ENCODE assay signal across 8 mouse cellular contexts in genomic region chrX:136957583-136958279, GRCm38 (mm10). TPM values are rescaled to one million over a fixed set of nuclear protein-coding genes. Genes with fewer than 3 reads are reported as not detected.
DNase-seq lines count a peak whose midpoint lies in the region; ATAC-seq and TF ChIP-seq lines count a peak whose summit lies in the region.
"Not testable (repeated sequence)": the region's sequence is repeated elsewhere in the genome, so short reads cannot be mapped to it uniquely, and the experiment has no call there.

No protein-coding gene starts in this region.

- H3K9me3 ChIP-seq in E14TG2a.4 (ENCODE audit: low read length); forebrain, embryonic 16.5 days (ENCODE audit: control insufficient read depth, low read length); hindbrain, embryonic 10.5 days; limb, embryonic 15.5 days; midbrain, embryonic 11.5 days (ENCODE audit: control insufficient read depth, low read length): not testable (repeated sequence)

- not testable (repeated sequence) for H3K4me1 ChIP-seq in E14TG2a.4 (replicated peaks; ENCODE audit: low read depth, low read length); forebrain, embryonic 16.5 days (replicated peaks; ENCODE audit: control insufficient read depth, insufficient read depth, low read length); hindbrain, embryonic 10.5 days (replicated peaks); limb, embryonic 15.5 days; midbrain, embryonic 11.5 days (ENCODE audit: control insufficient read depth, insufficient read depth, low read length)

- TF ChIP-seq CTCF in E14TG2a.4 (conservative IDR thresholded peaks at IDR 0.05; ENCODE audit: low read length): not testable (repeated sequence)

- 26% methylated on average over 13 of the region's 13 CpGs for WGBS in forebrain, embryonic 16.5 days
- WGBS in hindbrain, embryonic 10.5 days: 30% methylated on average over 13 of the region's 13 CpGs
- 39% methylated on average over 13 of the region's 13 CpGs for WGBS in limb, embryonic 15.5 days
- WGBS in midbrain, embryonic 11.5 days: 24% methylated on average over 13 of the region's 13 CpGs

- peak; percentile 95 for DNase-seq in cerebellum, adult 9-10 months
- DNase-seq in hindbrain, embryonic 10.5 days (ENCODE audit: low spot score): peak; percentile 58
- peak; percentile 75 to 90 for DNase-seq in kidney, postnatal 4 days
- DNase-seq in midbrain, embryonic 11.5 days (ENCODE audit: low spot score, missing footprints): peak; percentile 87
- DNase-seq in right cerebral cortex, postnatal 14 days: peak; percentile 80

- H3K36me3 ChIP-seq in E14TG2a.4 (ENCODE audit: insufficient read depth, low read length); forebrain, embryonic 16.5 days (ENCODE audit: control insufficient read depth, insufficient read depth); hindbrain, embryonic 10.5 days; limb, embryonic 15.5 days; midbrain, embryonic 11.5 days (ENCODE audit: control insufficient read depth, insufficient read depth, low read length): not testable (repeated sequence)

- H3K27me3 ChIP-seq in E14TG2a.4 (ENCODE audit: insufficient read depth, low read length); forebrain, embryonic 16.5 days (replicated peaks; ENCODE audit: control insufficient read depth, insufficient read depth, low read length); hindbrain, embryonic 10.5 days (ENCODE audit: insufficient read depth, poor library complexity, severe bottlenecking); limb, embryonic 15.5 days; midbrain, embryonic 11.5 days (ENCODE audit: control insufficient read depth, insufficient read depth, low read length): not testable (repeated sequence)

- H3K9ac ChIP-seq in forebrain, embryonic 16.5 days (replicated peaks; ENCODE audit: low read depth, low read length): peak overlapping the region; percentile 45; the same call in 1 of the 2 replicates
- not testable (repeated sequence) for H3K9ac ChIP-seq in limb, embryonic 15.5 days; midbrain, embryonic 11.5 days (ENCODE audit: low read length)

- H3K27ac ChIP-seq in forebrain, embryonic 16.5 days (ENCODE audit: low read length); hindbrain, embryonic 10.5 days; limb, embryonic 15.5 days; midbrain, embryonic 11.5 days (ENCODE audit: low read depth, low read length): not testable (repeated sequence)

- peak overlapping the region; percentile 56 for H3K4me3 ChIP-seq in E14TG2a.4 (replicated peaks; ENCODE audit: low read length)
- peak overlapping the region; percentile 49 for H3K4me3 ChIP-seq in forebrain, embryonic 16.5 days (replicated peaks; ENCODE audit: low read length)
- H3K4me3 ChIP-seq in hindbrain, embryonic 10.5 days: peak overlapping the region; percentile 46
- peak overlapping the region; percentile 38 for H3K4me3 ChIP-seq in limb, embryonic 15.5 days
- peak overlapping the region; percentile 23; the same call in 1 of the 2 replicates for H3K4me3 ChIP-seq in midbrain, embryonic 11.5 days (ENCODE audit: low read depth, low read length)

- H3K4me2 ChIP-seq in forebrain, embryonic 16.5 days (ENCODE audit: low read length): peak overlapping the region; percentile 46
- H3K4me2 ChIP-seq in limb, embryonic 15.5 days: peak overlapping the region; percentile 41
- peak overlapping the region; percentile 36 for H3K4me2 ChIP-seq in midbrain, embryonic 11.5 days

- ATAC-seq in forebrain, embryonic 16.5 days: peak; percentile 100
- peak; percentile 72; the same call in 1 of the 2 replicates for ATAC-seq in limb, embryonic 15.5 days (ENCODE audit: insufficient number of reproducible peaks, low FRiP score, low TSS enrichment, low read depth)
- ATAC-seq in midbrain, embryonic 11.5 days (ENCODE audit: low FRiP score): peak; percentile 100

RNA-seq across cellular contexts. Expression of gene Tmsb15b2, which starts 17.6 kb away (rescaled TPM):
- 119 and 142 TPM in 2 replicates for polyA plus RNA-seq in forebrain, embryonic 16.5 days (2015; fragmentation: Nextera tagmentation; extraction: Ambion mirVana)
- 45.2 and 53.5 TPM in 2 replicates for polyA plus RNA-seq in hindbrain, embryonic 10.5 days (2016; fragmentation: Nextera tagmentation; extraction: Ambion mirVana)
- 38.3 and 41.4 TPM in 2 replicates for polyA plus RNA-seq in limb, embryonic 15.5 days (2015; fragmentation: Nextera tagmentation; extraction: Ambion mirVana)
- 60.9 and 62.2 TPM in 2 replicates for polyA plus RNA-seq in midbrain, embryonic 11.5 days (2014; fragmentation: Nextera tagmentation; extraction: Ambion mirVana)

RNA-seq across cellular contexts. Expression of gene Tmsb15l, which starts 18.9 kb away (rescaled TPM):
- 7.6 and 11.0 TPM in 2 replicates for polyA plus RNA-seq in forebrain, embryonic 16.5 days (2015; fragmentation: Nextera tagmentation; extraction: Ambion mirVana)
- polyA plus RNA-seq in hindbrain, embryonic 10.5 days (2016; fragmentation: Nextera tagmentation; extraction: Ambion mirVana): 4.7 and 5.7 TPM in 2 replicates
- 4.0 and 5.2 TPM in 2 replicates for polyA plus RNA-seq in limb, embryonic 15.5 days (2015; fragmentation: Nextera tagmentation; extraction: Ambion mirVana)
- 6.1 and 7.7 TPM in 2 replicates for polyA plus RNA-seq in midbrain, embryonic 11.5 days (2014; fragmentation: Nextera tagmentation; extraction: Ambion mirVana)

RNA-seq across cellular contexts. Expression of gene Tmsb15b1, which starts 18.9 kb away (rescaled TPM):
- 55.3 and 64.4 TPM in 2 replicates for polyA plus RNA-seq in forebrain, embryonic 16.5 days (2015; fragmentation: Nextera tagmentation; extraction: Ambion mirVana)
- polyA plus RNA-seq in hindbrain, embryonic 10.5 days (2016; fragmentation: Nextera tagmentation; extraction: Ambion mirVana): 21.5 and 22.3 TPM in 2 replicates
- 17.3 and 23.6 TPM in 2 replicates for polyA plus RNA-seq in limb, embryonic 15.5 days (2015; fragmentation: Nextera tagmentation; extraction: Ambion mirVana)
- 26.4 and 30.1 TPM in 2 replicates for polyA plus RNA-seq in midbrain, embryonic 11.5 days (2014; fragmentation: Nextera tagmentation; extraction: Ambion mirVana)

RNA-seq across cellular contexts. Expression of gene H2bfm, which starts 30.6 kb away (rescaled TPM):
- polyA plus RNA-seq in forebrain, embryonic 16.5 days (2015; fragmentation: Nextera tagmentation; extraction: Ambion mirVana): not detected in 2 replicates
- not detected in 2 replicates for polyA plus RNA-seq in hindbrain, embryonic 10.5 days (2016; fragmentation: Nextera tagmentation; extraction: Ambion mirVana)
- not detected in 2 replicates for polyA plus RNA-seq in limb, embryonic 15.5 days (2015; fragmentation: Nextera tagmentation; extraction: Ambion mirVana)
- polyA plus RNA-seq in midbrain, embryonic 11.5 days (2014; fragmentation: Nextera tagmentation; extraction: Ambion mirVana): not detected in 2 replicates

RNA-seq across cellular contexts. Expression of gene Zcchc18, which starts 35.2 kb away (rescaled TPM):
- polyA plus RNA-seq in forebrain, embryonic 16.5 days (2015; fragmentation: Nextera tagmentation; extraction: Ambion mirVana): 315 and 386 TPM in 2 replicates
- 52.4 and 66.5 TPM in 2 replicates for polyA plus RNA-seq in hindbrain, embryonic 10.5 days (2016; fragmentation: Nextera tagmentation; extraction: Ambion mirVana)
- 13.8 and 16.3 TPM in 2 replicates for polyA plus RNA-seq in limb, embryonic 15.5 days (2015; fragmentation: Nextera tagmentation; extraction: Ambion mirVana)
- 85.9 and 89.2 TPM in 2 replicates for polyA plus RNA-seq in midbrain, embryonic 11.5 days (2014; fragmentation: Nextera tagmentation; extraction: Ambion mirVana)
